Comparison of ENCODE assay signal across 11 mouse cellular contexts in the genomic region with DNA sequence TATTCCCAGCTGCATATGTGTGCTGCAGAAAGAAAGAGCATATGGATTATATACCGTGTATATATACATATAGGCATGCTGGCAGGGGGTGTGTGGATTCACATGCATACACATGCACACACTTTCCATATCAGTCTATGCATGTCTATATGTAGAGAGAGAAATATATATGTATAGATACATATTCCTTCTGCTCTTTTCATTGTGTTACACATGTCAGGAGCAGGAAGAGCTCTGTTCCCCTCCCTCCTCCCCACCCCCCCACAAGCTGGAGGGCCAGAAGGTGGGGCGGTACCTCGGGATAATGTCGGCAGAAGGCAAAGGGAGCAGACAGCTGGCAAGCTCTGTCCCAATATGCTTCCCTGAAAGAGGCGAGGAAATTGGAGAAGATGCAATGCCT.
A peak's percentile ranks its signal among the peaks of the same experiment; 100 is the strongest.
DNase-seq lines count a peak whose midpoint lies in the region; ATAC-seq and TF ChIP-seq lines count a peak whose summit lies in the region.
"Had no signal": no experiment of that assay in that cellular context is flagged by ENCODE, and none has a peak within 500 bp of the region (broad histone marks: within the 10 kb centered on the region; RNA-seq: fewer than 3 reads in every experiment).

No protein-coding gene starts in this region.

- no peak for TF ChIP-seq CTCF in lung, adult 2 months (IDR thresholded peaks at IDR 0.05; ENCODE audit: insufficient read depth, low read length)

- no peaks in the 10 kb centered on the region for H3K9me3 ChIP-seq in embryonic facial prominence, embryonic 14.5 days (ENCODE audit: control insufficient read depth, low read length)

- no peaks in the 10 kb centered on the region for H3K27me3 ChIP-seq in embryonic facial prominence, embryonic 14.5 days (replicated peaks; ENCODE audit: control insufficient read depth, insufficient read depth, low read length)

- ATAC-seq in embryonic facial prominence, embryonic 14.5 days (ENCODE audit: low read depth): 0 out of 2 replicates have a peak, but pooled peaks have one; percentile 33

- H3K9ac ChIP-seq in embryonic facial prominence, embryonic 14.5 days (ENCODE audit: low read depth, low read length): no peak overlapping the region

- no peak overlapping the region for H3K27ac ChIP-seq in embryonic facial prominence, embryonic 14.5 days (replicated peaks; ENCODE audit: low read depth, low read length)

- no peaks in the 10 kb centered on the region for H3K36me3 ChIP-seq in embryonic facial prominence, embryonic 14.5 days (ENCODE audit: control insufficient read depth, insufficient read depth, low read length)

- peak overlapping the region; percentile 9; the same call in 1 of the 2 replicates for H3K4me2 ChIP-seq in embryonic facial prominence, embryonic 14.5 days (ENCODE audit: low read depth, low read length)

- no peak overlapping the region for H3K4me3 ChIP-seq in embryonic facial prominence, embryonic 14.5 days (ENCODE audit: low read depth, low read length)
- H3K4me3 ChIP-seq in lung, adult 2 months (replicated peaks; ENCODE audit: extremely low read depth, low read depth, low read length): no peak overlapping the region
- H3K4me3 ChIP-seq: erythroblast, embryonic 14.5 days had no signal

- no peak for TF ChIP-seq POLR2A in lung, adult 2 months (IDR thresholded peaks at IDR 0.05; ENCODE audit: borderline replicate concordance, extremely low read depth, low read depth, low read length)

- H3K4me1 ChIP-seq in embryonic facial prominence, embryonic 14.5 days (ENCODE audit: control insufficient read depth, insufficient read depth, low read length): no peaks in the 10 kb centered on the region
- H3K4me1 ChIP-seq in lung, adult 2 months (ENCODE audit: control insufficient read depth, insufficient read depth, low read length): no peaks in the 10 kb centered on the region

- DNase-seq in left cerebral cortex, adult 18-20 months (ENCODE audit: low spot score in 2 of 2): peak; percentile 52 to 69
- DNase-seq in left cerebral cortex, adult 11 months (ENCODE audit: low spot score): no peak
- no peak for DNase-seq in embryonic facial prominence, embryonic 14.5 days (ENCODE audit: low spot score)
- peak; percentile 67 to 71 for DNase-seq in layer of hippocampus, postnatal 25 days (ENCODE audit: extremely low spot score in 1 of 2, low spot score in 1 of 2)
- DNase-seq in right cerebral cortex, adult 18-20 months: peak; percentile 62
- DNase-seq in lung, adult 2 months: no peak
- DNase-seq in yolk sac, embryonic 10.5 days (ENCODE audit: low spot score): no peak
- no peak for DNase-seq in kidney, postnatal 4 days
- DNase-seq: adrenal gland, adult 8-10 months; heart, postnatal 4 days had no signal

- WGBS in embryonic facial prominence, embryonic 14.5 days: 38% methylated on average over 5 of the region's 5 CpGs
- 64% methylated on average over 5 of the region's 5 CpGs for WGBS in lung, adult 2 months

Comparison
In these comparisons a context has a peak if more than half of its experiments do, and no peak if none do; other contexts are left out.
1. DNase-seq: peak in left cerebral cortex, adult 18-20 months (2 of 2), layer of hippocampus, postnatal 25 days (2 of 2) and right cerebral cortex, adult 18-20 months (single experiment); none in left cerebral cortex, adult 11 months (single experiment), embryonic facial prominence, embryonic 14.5 days (single experiment), lung, adult 2 months (single experiment), yolk sac, embryonic 10.5 days (single experiment) and kidney, postnatal 4 days (0 of 2).